Mouse (Mus musculus) lung, postnatal 36 days (tissue): ENCODE results near the gene Bnipl.

ENCODE experiments used
- DNase-seq: peaks from one replicate; pipeline ENCODE4 v3.0.0; 2022; ENCODE audit warnings: mixed read lengths

Gene Bnipl

GRCm38 (mm10) chr3:95208286-95208685, 42.7 kb downstream of the Bnipl start:
- DNase-seq: no peak

GRCm38 (mm10) chr3:95203880-95204279, 47.1 kb downstream of the Bnipl start:
- no peak for DNase-seq

- no peak for DNase-seq
Observed at GRCm38 (mm10) chr3:95200562-95200961, 50.4 kb downstream of the Bnipl start.

- DNase-seq: peak; percentile 22
Observed at GRCm38 (mm10) chr3:95200132-95200531, 50.9 kb downstream of the Bnipl start.

- no peak for DNase-seq
Observed at GRCm38 (mm10) chr3:95199101-95199500, 51.9 kb downstream of the Bnipl start.

DNA sequence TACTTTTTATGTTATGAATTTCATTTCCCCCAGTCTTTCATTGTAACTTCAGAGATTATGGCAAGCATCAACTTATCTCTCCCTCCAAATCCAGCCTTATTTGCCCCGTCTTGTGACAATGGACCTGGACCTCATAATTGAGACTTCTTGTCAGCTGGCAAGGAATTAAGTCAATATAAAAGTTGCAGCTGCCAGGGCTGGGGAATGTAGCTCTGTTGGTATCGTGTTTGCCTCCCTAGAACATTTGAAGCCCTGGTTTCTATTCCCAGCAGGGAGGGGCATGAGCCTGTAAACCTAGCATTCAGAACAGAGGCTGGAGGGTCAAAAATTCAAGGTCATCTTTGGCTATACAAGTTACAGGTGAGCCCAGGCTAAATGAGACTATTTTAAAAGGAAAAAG, 55.2 kb downstream of the Bnipl start:
- DNase-seq: no peak

DNA sequence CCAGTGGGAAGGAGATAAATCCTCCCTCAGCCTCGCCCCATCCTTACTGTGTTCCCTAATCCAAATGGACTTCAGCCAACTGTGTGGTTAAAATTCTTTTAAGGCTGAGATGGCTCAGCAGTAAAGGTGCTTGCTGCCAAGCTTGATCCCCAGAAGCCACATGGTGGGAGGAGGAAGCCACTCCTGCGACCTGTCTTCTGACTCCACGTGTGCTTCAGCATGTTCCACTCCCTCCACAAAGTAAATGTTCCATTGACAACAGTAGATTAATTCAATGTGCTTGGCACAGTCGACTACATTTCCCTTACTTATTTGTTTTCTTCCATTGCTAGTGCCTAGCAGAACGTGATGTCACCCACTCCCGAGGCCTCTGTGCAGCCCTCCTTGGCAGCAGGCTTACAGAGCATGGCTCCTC, 56.3 kb downstream of the Bnipl start:
- DNase-seq: no peak
